10 mouse cellular contexts compared by ENCODE assay signal in the genomic region with DNA sequence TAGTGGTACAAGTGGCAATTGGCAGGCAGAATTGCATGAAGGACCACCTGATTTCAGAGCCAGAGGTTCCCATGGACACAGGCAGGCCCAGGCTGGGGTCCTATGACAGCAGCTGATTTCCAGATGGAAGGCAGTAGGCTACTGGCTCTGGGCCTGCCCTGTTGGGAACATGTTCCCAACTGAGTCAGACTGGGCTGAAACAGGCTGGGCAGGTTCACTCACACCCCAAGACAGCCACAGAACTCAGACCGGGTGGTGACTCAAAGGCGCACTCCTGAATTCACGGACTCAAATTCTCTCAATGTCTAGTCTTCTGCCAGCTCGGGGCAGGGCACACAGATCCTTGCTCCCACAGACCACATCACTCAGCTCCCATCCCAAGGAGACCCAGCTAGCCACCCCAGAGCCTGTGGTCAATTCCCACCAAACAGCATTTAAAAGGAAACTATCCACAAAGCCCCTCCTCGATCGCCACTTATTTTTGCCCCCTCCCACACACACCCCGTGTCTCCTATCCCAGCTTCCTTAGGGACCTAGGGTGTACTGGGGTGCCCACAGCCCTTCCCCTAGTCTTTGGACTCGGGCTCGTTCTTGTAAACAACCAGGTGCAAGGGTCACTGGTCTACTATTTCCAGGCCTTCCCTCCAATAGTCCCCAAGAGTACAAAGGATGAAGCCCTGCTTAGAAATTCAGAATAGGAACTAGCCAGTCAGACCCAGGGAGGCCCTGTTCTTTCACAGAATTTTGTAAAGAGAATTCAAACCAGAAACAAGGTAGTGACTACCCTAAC. TPM values are rescaled to one million over a fixed set of nuclear protein-coding genes. Genes with fewer than 3 reads are reported as not detected.
DNase-seq lines count a peak whose midpoint lies in the region; ATAC-seq and TF ChIP-seq lines count a peak whose summit lies in the region.
"Had no signal": no experiment of that assay in that cellular context is flagged by ENCODE, and none has a peak within 500 bp of the region (broad histone marks: within the 10 kb centered on the region; RNA-seq: fewer than 3 reads in every experiment).

No protein-coding gene starts in this region.

- in situ Hi-C loops in ES-E14 (cut with MboI; ENCODE audit: low sequenced_read_pairs in 2 of 2, unreplicated experiment in 2 of 2) = no loop called here

- H3K4me2 ChIP-seq in intestine, embryonic 16.5 days (ENCODE audit: low read depth, low read length) = peak overlapping the region; percentile 60
- peak overlapping the region; percentile 46 for H3K4me2 ChIP-seq in liver, embryonic 15.5 days

- intact Hi-C loops in left cerebral cortex, postnatal 25 days (cut with DNase I) = no loop called here

- peaks cover 7 to 66% of the 10 kb centered on the region in 2 experiments; a peak in 3 of 4 replicates for H3K4me1 ChIP-seq in ES-E14 (ENCODE audit: control insufficient read depth in 2 of 2, insufficient read depth in 2 of 2, low read length in 2 of 2, poor library complexity in 1 of 2)
- H3K4me1 ChIP-seq in intestine, embryonic 16.5 days (ENCODE audit: control insufficient read depth, insufficient read depth, low read length) = peaks cover 73% of the 10 kb centered on the region
- peaks cover 11% of the 10 kb centered on the region for H3K4me1 ChIP-seq in liver, embryonic 15.5 days (replicated peaks)

- 0 out of 2 replicates have a peak overlapping the region, but pooled peaks have one; percentile 5 for H3K9ac ChIP-seq in ES-E14 (ENCODE audit: insufficient read depth, low read depth, low read length, poor library complexity, severe bottlenecking)
- peak overlapping the region; percentile 69 for H3K9ac ChIP-seq in intestine, embryonic 16.5 days (ENCODE audit: low read depth, low read length)
- H3K9ac ChIP-seq in liver, embryonic 15.5 days = no peak overlapping the region

- H3K27ac ChIP-seq in ES-E14 (ENCODE audit: insufficient read depth, low read depth, low read length, poor library complexity, severe bottlenecking) = peak overlapping the region; percentile 40; the same call in 1 of the 2 replicates
- H3K27ac ChIP-seq in intestine, embryonic 16.5 days (ENCODE audit: low read length) = peak overlapping the region; percentile 95
- peak overlapping the region; percentile 81 for H3K27ac ChIP-seq in liver, embryonic 15.5 days (replicated peaks)

- H3K9me3 ChIP-seq in ES-E14 (ENCODE audit: control insufficient read depth, insufficient read depth, low read depth, low read length) = no peaks in the 10 kb centered on the region
- no peaks in the 10 kb centered on the region for H3K9me3 ChIP-seq in intestine, embryonic 16.5 days (ENCODE audit: control insufficient read depth, low read length)
- no peaks in the 10 kb centered on the region for H3K9me3 ChIP-seq in liver, embryonic 15.5 days (replicated peaks)

- H3K36me3 ChIP-seq in ES-E14 (ENCODE audit: control insufficient read depth, insufficient read depth, low read length, poor library complexity, severe bottlenecking) = peaks cover 30% of the 10 kb centered on the region
- peaks cover 7% of the 10 kb centered on the region; the same call in 1 of the 2 replicates for H3K36me3 ChIP-seq in intestine, embryonic 16.5 days (ENCODE audit: control insufficient read depth, insufficient read depth, low read length)
- peaks cover 21% of the 10 kb centered on the region; the same call in 1 of the 2 replicates for H3K36me3 ChIP-seq in liver, embryonic 15.5 days (replicated peaks)

- 39% methylated on average over 9 of the region's 9 CpGs for WGBS in intestine, embryonic 16.5 days
- WGBS in liver, embryonic 15.5 days (ENCODE audit: insufficient replicate concordance) = 46% methylated on average over 9 of the region's 9 CpGs

- peak; percentile 72 for DNase-seq in 3134 (ENCODE audit: extremely low read depth, insufficient read length, low spot score)
- no peak for DNase-seq in ES-E14 (ENCODE audit: low read depth, low spot score)
- DNase-seq in cerebellum, adult 11 months = no peak
- no peak for DNase-seq in embryo, embryonic 10 days (ENCODE audit: low spot score)
- DNase-seq in left cerebral cortex, postnatal 25 days (ENCODE audit: low spot score in 2 of 2) = no peak
- no peak for DNase-seq in MN1 (ENCODE audit: low spot score)
- DNase-seq: layer of hippocampus, postnatal 36 days had no signal

- no peaks in the 10 kb centered on the region for H3K27me3 ChIP-seq in intestine, embryonic 16.5 days (replicated peaks; ENCODE audit: control insufficient read depth, insufficient read depth, low read length)
- H3K27me3 ChIP-seq in liver, embryonic 15.5 days = peaks cover 29% of the 10 kb centered on the region; the same call in 1 of the 2 replicates

- ATAC-seq in intestine, embryonic 16.5 days = peak; percentile 67
- peak; percentile 61 for ATAC-seq in liver, embryonic 15.5 days (ENCODE audit: insufficient read depth)

- no peak overlapping the region for H3K4me3 ChIP-seq in ES-E14 (ENCODE audit: insufficient read depth in 1 of 2, low read depth in 1 of 2, low read length in 2 of 2, poor library complexity in 1 of 2, severe bottlenecking in 1 of 2)
- peak overlapping the region; percentile 27 for H3K4me3 ChIP-seq in intestine, embryonic 16.5 days (ENCODE audit: low read length)
- no peak overlapping the region for H3K4me3 ChIP-seq in liver, embryonic 15.5 days (replicated peaks)

TF ChIP-seq in ES-E14, 5 proteins besides CTCF, POLR2A, EP300 and RAD21:
- TF ChIP-seq ZNF384 (IDR thresholded peaks at IDR 0.05; ENCODE audit: low read depth, low read length) = no peak
- TF ChIP-seq HCFC1 (IDR thresholded peaks at IDR 0.05; ENCODE audit: borderline replicate concordance, insufficient read depth, low read length) = no peak
- TF ChIP-seq ZC3H11A (IDR thresholded peaks at IDR 0.05; ENCODE audit: borderline replicate concordance, low read depth, low read length) = no peak
- no peak for TF ChIP-seq MAFK (IDR thresholded peaks at IDR 0.05; ENCODE audit: insufficient read depth, low read depth, low read length)
- TF ChIP-seq CHD2 (IDR thresholded peaks at IDR 0.05; ENCODE audit: low read depth, low read length) = no peak

RNA-seq across cellular contexts. Expression of a gene that starts 11.8 kb away (rescaled TPM):
- total RNA-seq in ES-E14 (2012; rRNA removed) = 102 and 172 TPM in 2 replicates
- 130 and 138 TPM in 2 replicates for polyA plus RNA-seq in intestine, embryonic 16.5 days (2015; fragmentation: Nextera tagmentation; extraction: Ambion mirVana)
- 55.0 and 63.3 TPM in 2 replicates for polyA plus RNA-seq in liver, embryonic 15.5 days (2015; fragmentation: Nextera tagmentation; extraction: Ambion mirVana)
- 10 to 100 TPM; 86.7 to 90.7 TPM for total RNA-seq in left cerebral cortex, postnatal 25 days (2021)

RNA-seq across cellular contexts. Expression of a gene that starts 24.9 kb away (rescaled TPM):
- 47.6 and 51.1 TPM in 2 replicates for total RNA-seq in ES-E14 (2012; rRNA removed)
- 54.0 and 56.4 TPM in 2 replicates for polyA plus RNA-seq in intestine, embryonic 16.5 days (2015; fragmentation: Nextera tagmentation; extraction: Ambion mirVana)
- polyA plus RNA-seq in liver, embryonic 15.5 days (2015; fragmentation: Nextera tagmentation; extraction: Ambion mirVana) = 27.1 and 29.7 TPM in 2 replicates
- 10 to 100 TPM; 38.0 to 39.7 TPM for total RNA-seq in left cerebral cortex, postnatal 25 days (2021)

RNA-seq across cellular contexts. Expression of a gene that starts 26.9 kb away (rescaled TPM):
- total RNA-seq in ES-E14 (2012; rRNA removed) = 1.7 and 2.3 TPM in 2 replicates
- 8.3 and 9.0 TPM in 2 replicates for polyA plus RNA-seq in intestine, embryonic 16.5 days (2015; fragmentation: Nextera tagmentation; extraction: Ambion mirVana)
- 0.28 and 0.32 TPM in 2 replicates for polyA plus RNA-seq in liver, embryonic 15.5 days (2015; fragmentation: Nextera tagmentation; extraction: Ambion mirVana)
- total RNA-seq in left cerebral cortex, postnatal 25 days (2021) = 10 to 100 TPM; 11.5 to 13.8 TPM

RNA-seq across cellular contexts. Expression of a gene that starts 28.9 kb away (rescaled TPM):
- 2.1 TPM in 1 of 2 replicates, not detected in the other for total RNA-seq in ES-E14 (2012; rRNA removed)
- polyA plus RNA-seq in intestine, embryonic 16.5 days (2015; fragmentation: Nextera tagmentation; extraction: Ambion mirVana) = 9.8 and 11.9 TPM in 2 replicates
- 5.0 TPM in 1 of 2 replicates, not detected in the other for polyA plus RNA-seq in liver, embryonic 15.5 days (2015; fragmentation: Nextera tagmentation; extraction: Ambion mirVana)
- total RNA-seq in left cerebral cortex, postnatal 25 days (2021) = 10 to 100 TPM; 11.4 to 13.1 TPM

RNA-seq across cellular contexts. Expression of a gene that starts 28.9 kb away (rescaled TPM):
- 0.04 TPM in 1 of 2 replicates, not detected in the other for total RNA-seq in ES-E14 (2012; rRNA removed)
- 25.1 and 25.4 TPM in 2 replicates for polyA plus RNA-seq in intestine, embryonic 16.5 days (2015; fragmentation: Nextera tagmentation; extraction: Ambion mirVana)
- polyA plus RNA-seq in liver, embryonic 15.5 days (2015; fragmentation: Nextera tagmentation; extraction: Ambion mirVana) = 0.07 and 0.63 TPM in 2 replicates
- under 1 TPM; 0.41 to 0.43 TPM for total RNA-seq in left cerebral cortex, postnatal 25 days (2021)
- total RNA-seq: gastrocnemius, adult 8-10 months had no signal

Comparison
In these comparisons a context has a peak if more than half of its experiments do, and no peak if none do; other contexts are left out.
1. H3K27ac ChIP-seq: peak in every context shown above with its lines; median percentile 95 in intestine, embryonic 16.5 days; 81 in liver, embryonic 15.5 days; 40 in ES-E14.